Mouse (Mus musculus): ENCODE results near the gene Lemd2.

Lemd2 gene

GRCm38 (mm10) chr17:27159169-27159568, 45.1 kb downstream of the Lemd2 start:
- no peak for DNase-seq (ENCODE audit: extremely low spot score)

- DNase-seq (ENCODE audit: extremely low spot score) = no peak
Measured at GRCm38 (mm10) chr17:27158439-27158838, 45.8 kb downstream of the Lemd2 start.

- no peak for DNase-seq (ENCODE audit: extremely low spot score)
Measured at GRCm38 (mm10) chr17:27155752-27156151, 48.5 kb downstream of the Lemd2 start.

GRCm38 (mm10) chr17:27154881-27155280, 49.4 kb downstream of the Lemd2 start:
- no peak for DNase-seq (ENCODE audit: extremely low spot score)

- no peak for DNase-seq (ENCODE audit: extremely low spot score)
Measured at GRCm38 (mm10) chr17:27154256-27154655, 50.0 kb downstream of the Lemd2 start.

- no peak for DNase-seq (ENCODE audit: extremely low spot score)
Measured at GRCm38 (mm10) chr17:27153773-27154193, 50.5 kb downstream of the Lemd2 start.

GRCm38 (mm10) chr17:27152976-27153723, 51.1 kb downstream of the Lemd2 start:
- no peak for DNase-seq (ENCODE audit: extremely low spot score)

- no peak for DNase-seq (ENCODE audit: extremely low spot score)
Measured at GRCm38 (mm10) chr17:27151411-27151810, 52.9 kb downstream of the Lemd2 start.

- no peak for DNase-seq (ENCODE audit: extremely low spot score)
Measured at GRCm38 (mm10) chr17:27150871-27151270, 53.4 kb downstream of the Lemd2 start.

- no peak for DNase-seq (ENCODE audit: extremely low spot score)
Measured at GRCm38 (mm10) chr17:27146323-27146923, 57.8 kb downstream of the Lemd2 start.

- DNase-seq (ENCODE audit: extremely low spot score) = no peak
Measured at GRCm38 (mm10) chr17:27144152-27144551, 60.1 kb downstream of the Lemd2 start.

GRCm38 (mm10) chr17:27141971-27142450, 62.3 kb downstream of the Lemd2 start:
- DNase-seq (ENCODE audit: extremely low spot score) = no peak

GRCm38 (mm10) chr17:27140262-27140661, 64.0 kb downstream of the Lemd2 start:
- DNase-seq (ENCODE audit: extremely low spot score) = no peak

Measured in embryo, embryonic 9.5 days (tissue).